Mouse (Mus musculus) CD4-positive naive resting alpha-beta T cell, adult 76 days (primary cell): ENCODE data around the gene Tex28. TPM values are rescaled to one million over a fixed set of nuclear protein-coding genes. Genes with fewer than 3 reads are reported as not detected.

ENCODE experiments used
- total RNA-seq: library from RNA; stranded (reverse); gene quantifications from one replicate; pipeline ENCODE4 v1.2.4, GENCODE M21; 2023

Gene Tex28
- total RNA-seq = not detected

GRCm38 (mm10) chrX:74167738-74168137 lies at the start of gene Tex28:
Tex28 (minus strand) TSS chrX:74167838.

GRCm38 (mm10) chrX:74176959-74177358 lies 9.3 kb upstream of the Tex28 start, which contains the start of gene Tktl1:
Tktl1 (plus strand) TSS chrX:74177259.

GRCm38 (mm10) chrX:74135263-74135662 lies 32.4 kb downstream of the Tex28 start, which contains the start of gene Mecp2:
Mecp2 (minus strand) TSS chrX:74135363.

GRCm38 (mm10) chrX:74127164-74127563 lies 40.5 kb downstream of the Tex28 start, which contains the start of gene Opn1mw:
Opn1mw (plus strand) TSS chrX:74127464.

Other genes with a start within 250 kb of the Tex28 start
- 268 TPM for gene Arhgap4, start 246.0 kb downstream of the Tex28 start, total RNA-seq
- gene Naa10, start 245.9 kb downstream of the Tex28 start, total RNA-seq = 61.7 TPM
- 4.7 TPM for gene Renbp, start 237.0 kb downstream of the Tex28 start, total RNA-seq
- 85.9 TPM for gene Hcfc1, start 201.5 kb downstream of the Tex28 start, total RNA-seq
- 123 TPM for gene Irak1, start 143.9 kb downstream of the Tex28 start, total RNA-seq
- gene Opn1mw, start 40.4 kb downstream of the Tex28 start, total RNA-seq = not detected
- gene Mecp2, start 32.5 kb downstream of the Tex28 start, total RNA-seq = 49.3 TPM
- not detected for gene Tktl1, start 9.4 kb upstream of the Tex28 start, total RNA-seq
- gene Flna, start 82.0 kb upstream of the Tex28 start, total RNA-seq = 638 TPM
- gene Emd, start 86.8 kb upstream of the Tex28 start, total RNA-seq = 81.9 TPM
- 757 TPM for gene Rpl10, start 103.0 kb upstream of the Tex28 start, total RNA-seq
- gene Taz, start 114.1 kb upstream of the Tex28 start, total RNA-seq = 59.6 TPM
- 10.6 TPM for gene Dnase1l1, start 114.5 kb upstream of the Tex28 start, total RNA-seq
- gene Atp6ap1, start 129.3 kb upstream of the Tex28 start, total RNA-seq = 111 TPM
- 179 TPM for gene Gdi1, start 137.2 kb upstream of the Tex28 start, total RNA-seq
- gene Fam50a, start 145.2 kb upstream of the Tex28 start, total RNA-seq = 69.5 TPM
- gene Plxna3, start 161.2 kb upstream of the Tex28 start, total RNA-seq = 8.1 TPM
- gene Lage3, start 185.8 kb upstream of the Tex28 start, total RNA-seq = 12.4 TPM
- gene Ubl4a, start 205.4 kb upstream of the Tex28 start, total RNA-seq = 25.0 TPM
- 15.4 TPM for gene Slc10a3, start 205.5 kb upstream of the Tex28 start, total RNA-seq
- 16.0 TPM for gene Fam3a, start 225.4 kb upstream of the Tex28 start, total RNA-seq
- 59.5 TPM for gene Ikbkg, start 225.5 kb upstream of the Tex28 start, total RNA-seq